Mouse (Mus musculus) hindbrain, embryonic 11.5 days (tissue): Measurements from ENCODE around the gene Slc36a1. TPM values are rescaled to one million over a fixed set of nuclear protein-coding genes. Genes with fewer than 3 reads are reported as not detected.

ENCODE experiments used
- ATAC-seq: fragments of 200-750 bp; cut with Nextera tagmentation; 2 replicates; pipeline ENCODE4 v1.8.0; 2017; ENCODE audit warnings: mild to moderate bottlenecking, moderate TSS enrichment, moderate library complexity; ENCODE audit not compliant: low FRiP score
- DNase-seq: peaks from one replicate; pipeline ENCODE4 v3.0.0-alpha.2; 2015; ENCODE audit warnings: low spot score
- H3K27ac ChIP-seq: fragments of 300-500 bp; sonication (generic); 2 replicates; pipeline ENCODE4 v1.5.1; 2014; ENCODE audit warnings: mild to moderate bottlenecking, low read depth, low read length
- H3K27me3 ChIP-seq: fragments of 300-500 bp; sonication (generic); 2 replicates; pipeline ENCODE4 v1.6.1; 2014; ENCODE audit warnings: mild to moderate bottlenecking, low read length, moderate library complexity, mixed read lengths; ENCODE audit not compliant: control insufficient read depth, insufficient read depth
- H3K36me3 ChIP-seq: fragments of 300-500 bp; sonication (generic); 2 replicates; pipeline ENCODE4 v1.6.1; 2014; ENCODE audit warnings: mild to moderate bottlenecking, low read length, moderate library complexity, mixed read lengths; ENCODE audit not compliant: control insufficient read depth, insufficient read depth
- H3K4me1 ChIP-seq: fragments of 300-500 bp; sonication (generic); replicated peaks from 2 replicates; pipeline ENCODE4 v1.6.1; 2014; ENCODE audit warnings: low read length, mixed read lengths; ENCODE audit not compliant: control insufficient read depth, insufficient read depth
- H3K4me2 ChIP-seq: fragments of 300-500 bp; sonication (generic); replicated peaks from 2 replicates; pipeline ENCODE4 v1.6.1; 2014; ENCODE audit warnings: mild to moderate bottlenecking, low read depth, low read length
- H3K4me3 ChIP-seq: fragments of 300-500 bp; sonication (generic); 2 replicates; pipeline ENCODE4 v1.5.1; 2014; ENCODE audit warnings: low read depth, low read length
- H3K9ac ChIP-seq: fragments of 300-500 bp; sonication (generic); 2 replicates; pipeline ENCODE4 v1.6.1; 2014; ENCODE audit warnings: low read depth, low read length
- H3K9me3 ChIP-seq: fragments of 300-500 bp; sonication (generic); 2 replicates; pipeline ENCODE4 v1.6.1; 2016; ENCODE audit warnings: low read length; ENCODE audit not compliant: control insufficient read depth
- WGBS: fragments of 180-500 bp; shearing (Covaris S2); extraction: QIAGEN DNeasy Blood & Tissue Kit; methylation state at CpG from one replicate; pipeline ENCODE4 v1.1.7; 2014; 5-methylcytosine and 5-hydroxymethylcytosine counted together
- polyA plus RNA-seq: library from polyadenylated mRNA; unstranded; fragments of >200 nt; fragmentation: Nextera tagmentation; extraction: Ambion mirVana; gene quantifications from 2 replicates; pipeline ENCODE4 v1.2.1, GENCODE M21; 2014

Gene Slc36a1
- polyA plus RNA-seq, 1 experiment from 2014 or later, result 3.2 TPM

- Histone ChIP-seq H3K27ac (no peak overlapping the region), H3K4me3 (no peak overlapping the region), H3K4me2 (no peak overlapping the region), H3K4me1 (no peaks in the 10 kb centered on the region), H3K9ac (no peak overlapping the region), H3K27me3 (no peaks in the 10 kb centered on the region), H3K36me3 (no peaks in the 10 kb centered on the region), H3K9me3 (no peaks in the 10 kb centered on the region)
- no peak for ATAC-seq
- 49% methylated on average over 2 of the region's 2 CpGs for WGBS
- no peak for DNase-seq
Observed at GRCm38 (mm10) chr11:55265647-55266046, 61.5 kb downstream of the Slc36a1 start.

- no peak overlapping the region for H3K4me3 ChIP-seq
- DNase-seq (no peak), ATAC-seq (no peak)
- H3K9me3 ChIP-seq, result no peaks in the 10 kb centered on the region
- no peak overlapping the region for H3K4me2 ChIP-seq
- no peaks in the 10 kb centered on the region for H3K27me3 ChIP-seq
- WGBS, result 91% methylated on average over 6 of the region's 6 CpGs
- no peak overlapping the region for H3K9ac ChIP-seq
- H3K36me3 ChIP-seq, result no peaks in the 10 kb centered on the region
- no peaks in the 10 kb centered on the region for H3K4me1 ChIP-seq
- no peak overlapping the region for H3K27ac ChIP-seq
Observed at GRCm38 (mm10) chr11:55268580-55268979, 64.4 kb downstream of the Slc36a1 start.

- Histone ChIP-seq H3K9me3 (no peaks in the 10 kb centered on the region), H3K4me2 (no peak overlapping the region), H3K9ac (no peak overlapping the region), H3K36me3 (no peaks in the 10 kb centered on the region), H3K4me3 (no peak overlapping the region), H3K4me1 (no peaks in the 10 kb centered on the region), H3K27me3 (no peaks in the 10 kb centered on the region), H3K27ac (no peak overlapping the region)
- 84% methylated on average over 6 of the region's 6 CpGs for WGBS
- ATAC-seq, result no peak
- no peak for DNase-seq
Observed at GRCm38 (mm10) chr11:55274756-55275155, 70.6 kb downstream of the Slc36a1 start.

Other genes starting within 250 kb of the Slc36a1 start
- gene Tnip1, start 241.4 kb upstream of the Slc36a1 start, polyA plus RNA-seq, result 9.8 and 10.3 TPM in 2 replicates
- 90.2 and 91.6 TPM in 2 replicates for gene Anxa6, start 170.9 kb upstream of the Slc36a1 start, polyA plus RNA-seq
- 0.36 and 1.1 TPM in 2 replicates for gene Ccdc69, start 126.2 kb upstream of the Slc36a1 start, polyA plus RNA-seq
- gene Gm2a, start 106.2 kb upstream of the Slc36a1 start, polyA plus RNA-seq, result 14.1 and 15.6 TPM in 2 replicates
- not detected in 2 replicates for gene Slc36a3, start 52.6 kb upstream of the Slc36a1 start, polyA plus RNA-seq
- 0.65 and 0.67 TPM in 2 replicates for gene Slc36a2, start 19.3 kb upstream of the Slc36a1 start, polyA plus RNA-seq
- 0.06 and 0.08 TPM in 2 replicates for gene Fat2, start 132.2 kb downstream of the Slc36a1 start, polyA plus RNA-seq
- 528 and 573 TPM in 2 replicates for gene Sparc, start 218.8 kb downstream of the Slc36a1 start, polyA plus RNA-seq